Mouse (Mus musculus): ENCODE data around the gene Erbb4. TPM values are rescaled to one million over a fixed set of nuclear protein-coding genes. Genes with fewer than 3 reads are reported as not detected.

Gene Erbb4
- polyA plus RNA-seq, 1 experiment from 2014 or later: 0.56 TPM

DNA sequence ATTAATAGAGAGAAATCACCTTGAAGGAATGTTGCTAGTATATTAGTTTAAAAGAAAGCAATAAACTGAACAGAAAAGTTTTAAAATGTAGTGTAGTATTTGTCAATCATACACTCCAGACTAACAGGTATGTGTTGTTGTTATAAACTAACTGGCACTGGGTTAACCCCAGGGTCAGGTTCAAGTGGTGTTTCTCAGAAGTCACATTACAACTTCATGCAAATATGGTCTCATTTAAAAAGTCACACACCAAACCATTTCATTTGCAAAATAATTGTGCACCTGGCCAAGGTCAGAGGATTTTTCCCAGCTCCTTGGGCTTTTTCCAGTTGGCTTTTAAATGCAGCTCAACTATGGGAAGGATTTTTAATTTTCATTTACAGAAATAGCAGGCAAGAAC lies 173.1 kb downstream of the Erbb4 start:
- H3K4me3 ChIP-seq: no peak overlapping the region
- H3K4me2 ChIP-seq: no peak overlapping the region
- no peaks in the 10 kb centered on the region for H3K27me3 ChIP-seq
- no peaks in the 10 kb centered on the region for H3K9me3 ChIP-seq
- no peak for ATAC-seq (ENCODE audit: insufficient number of reproducible peaks, insufficient read depth, low FRiP score, low TSS enrichment, low read depth)
- no peak overlapping the region for H3K27ac ChIP-seq
- H3K9ac ChIP-seq: no peak overlapping the region
- no peaks in the 10 kb centered on the region for H3K4me1 ChIP-seq
- H3K36me3 ChIP-seq: no peaks in the 10 kb centered on the region

DNA sequence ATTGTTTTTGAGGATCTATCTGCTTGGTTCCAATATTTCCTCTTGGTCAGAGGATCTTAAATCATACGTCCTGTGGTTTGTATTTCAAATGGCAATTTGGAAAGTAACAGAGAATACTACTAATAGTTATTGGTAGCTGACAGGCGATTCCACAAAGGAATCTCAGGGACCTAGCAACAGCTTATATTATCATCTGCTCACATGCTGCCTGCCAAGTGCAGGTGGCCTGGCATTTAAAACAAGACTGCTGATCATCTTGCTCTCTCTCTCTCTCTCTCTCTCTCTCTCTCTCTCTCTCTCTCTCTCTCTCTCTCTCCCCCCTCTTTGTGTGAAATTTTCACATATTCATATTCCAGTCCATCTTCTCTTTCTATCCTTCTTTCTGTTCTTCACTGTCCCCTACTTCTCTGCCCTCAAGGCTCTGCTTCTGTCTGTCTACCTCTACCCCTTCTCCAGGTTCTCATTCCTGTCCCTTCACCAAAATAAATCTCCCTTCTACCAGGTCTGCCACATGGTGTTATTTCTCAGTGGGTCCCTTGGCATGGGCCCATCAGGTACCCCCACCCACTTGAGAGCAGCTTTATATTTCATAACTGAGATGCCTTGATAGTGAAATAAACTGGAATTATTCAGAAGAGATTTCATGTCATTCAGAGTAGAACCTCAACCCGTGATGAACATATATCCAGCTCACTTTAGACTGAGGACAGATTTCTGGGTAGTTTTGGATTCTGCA lies 174.4 kb downstream of the Erbb4 start:
- H3K36me3 ChIP-seq: no peaks in the 10 kb centered on the region
- no peak overlapping the region for H3K9ac ChIP-seq
- no peak for ATAC-seq (ENCODE audit: insufficient number of reproducible peaks, insufficient read depth, low FRiP score, low TSS enrichment, low read depth)
- no peak overlapping the region for H3K4me2 ChIP-seq
- H3K9me3 ChIP-seq: no peaks in the 10 kb centered on the region
- 81% methylated on average over 3 of the region's 3 CpGs for WGBS
- H3K4me1 ChIP-seq: no peaks in the 10 kb centered on the region
- H3K27me3 ChIP-seq: no peaks in the 10 kb centered on the region
- H3K27ac ChIP-seq: no peak overlapping the region
- no peak overlapping the region for H3K4me3 ChIP-seq

DNA sequence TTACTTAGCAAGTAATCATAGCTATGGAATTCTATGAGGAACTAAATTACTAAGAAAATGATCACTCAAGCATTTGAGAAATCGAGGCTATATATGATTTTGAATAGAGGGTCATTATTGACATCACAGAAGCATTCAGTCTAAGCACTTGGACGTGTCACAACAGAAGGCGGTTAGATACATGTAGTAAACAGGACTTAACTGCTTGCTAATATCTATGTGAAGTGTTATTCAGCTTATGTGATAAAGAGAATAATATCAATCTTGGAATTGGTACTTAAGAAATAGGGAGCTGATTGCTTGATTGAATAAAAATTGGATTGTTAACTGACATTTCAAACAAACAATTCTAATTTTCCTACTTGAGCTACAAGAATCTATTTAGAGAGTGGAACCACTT lies 190.0 kb downstream of the Erbb4 start:
- 82% methylated on average over 3 of the region's 3 CpGs for WGBS
- no peak for ATAC-seq (ENCODE audit: insufficient number of reproducible peaks, insufficient read depth, low FRiP score, low TSS enrichment, low read depth)

DNA sequence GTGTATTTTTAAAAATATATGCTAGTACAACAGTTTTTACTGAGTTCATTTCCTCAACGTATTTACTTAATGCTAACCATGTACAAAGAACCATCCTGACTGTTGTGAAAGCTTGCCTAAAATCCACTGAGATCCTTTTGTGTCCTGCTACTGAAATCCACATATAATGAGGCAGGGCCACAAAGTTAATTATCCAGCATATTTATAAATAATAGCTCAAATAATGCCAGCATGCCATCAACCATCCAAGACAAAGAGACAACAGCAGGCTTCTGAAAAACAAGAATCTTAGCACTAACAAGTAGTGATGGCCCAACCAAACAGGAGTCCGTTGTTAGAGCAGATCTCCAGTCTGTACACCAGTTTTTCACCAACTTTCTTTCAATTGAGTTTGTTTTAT lies 215.8 kb downstream of the Erbb4 start:
- H3K4me1 ChIP-seq: no peaks in the 10 kb centered on the region
- WGBS: 70% methylated on average over 2 of the region's 2 CpGs
- H3K27me3 ChIP-seq: no peaks in the 10 kb centered on the region
- no peak overlapping the region for H3K27ac ChIP-seq
- H3K9me3 ChIP-seq: no peaks in the 10 kb centered on the region
- ATAC-seq (ENCODE audit: insufficient number of reproducible peaks, insufficient read depth, low FRiP score, low TSS enrichment, low read depth): no peak
- H3K4me2 ChIP-seq: no peak overlapping the region
- no peak overlapping the region for H3K4me3 ChIP-seq
- no peak overlapping the region for H3K9ac ChIP-seq
- H3K36me3 ChIP-seq: no peaks in the 10 kb centered on the region

More for the DNA sequence above, 190.0 kb downstream of the Erbb4 start:
- no peaks in the 10 kb centered on the region for H3K4me1 ChIP-seq
- no peak overlapping the region for H3K9ac ChIP-seq
- H3K4me3 ChIP-seq: no peak overlapping the region
- H3K36me3 ChIP-seq: no peaks in the 10 kb centered on the region
- H3K27me3 ChIP-seq: no peaks in the 10 kb centered on the region
- no peak overlapping the region for H3K27ac ChIP-seq
- H3K4me2 ChIP-seq: no peak overlapping the region
- H3K9me3 ChIP-seq: no peaks in the 10 kb centered on the region

DNA sequence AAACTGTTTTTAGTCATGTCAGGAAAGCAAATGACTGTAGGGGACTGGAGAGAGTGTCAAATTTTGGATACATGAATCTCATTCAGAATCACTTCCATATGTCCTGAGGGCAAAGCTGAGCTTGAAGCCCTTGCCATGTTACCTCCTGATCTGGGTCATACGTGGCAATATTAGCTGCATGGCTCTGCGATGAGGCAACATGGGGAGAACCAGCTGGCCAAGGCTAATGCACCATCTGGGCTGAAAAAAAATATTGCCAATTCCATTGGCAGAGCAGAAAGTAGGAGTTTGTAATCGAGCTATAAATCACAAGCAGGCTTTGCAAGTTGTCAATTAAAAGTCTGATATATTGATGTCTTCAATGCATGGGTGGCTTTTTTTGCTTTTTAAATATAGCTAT lies 221.0 kb downstream of the Erbb4 start:
- WGBS: 40% methylated on average over 3 of the region's 3 CpGs
- H3K9me3 ChIP-seq: no peaks in the 10 kb centered on the region
- no peak overlapping the region for H3K27ac ChIP-seq
- no peak overlapping the region for H3K4me3 ChIP-seq
- no peak for ATAC-seq (ENCODE audit: insufficient number of reproducible peaks, insufficient read depth, low FRiP score, low TSS enrichment, low read depth)
- H3K9ac ChIP-seq: no peak overlapping the region
- H3K4me1 ChIP-seq: no peaks in the 10 kb centered on the region
- H3K27me3 ChIP-seq: no peaks in the 10 kb centered on the region
- H3K4me2 ChIP-seq: no peak overlapping the region
- H3K36me3 ChIP-seq: no peaks in the 10 kb centered on the region

DNA sequence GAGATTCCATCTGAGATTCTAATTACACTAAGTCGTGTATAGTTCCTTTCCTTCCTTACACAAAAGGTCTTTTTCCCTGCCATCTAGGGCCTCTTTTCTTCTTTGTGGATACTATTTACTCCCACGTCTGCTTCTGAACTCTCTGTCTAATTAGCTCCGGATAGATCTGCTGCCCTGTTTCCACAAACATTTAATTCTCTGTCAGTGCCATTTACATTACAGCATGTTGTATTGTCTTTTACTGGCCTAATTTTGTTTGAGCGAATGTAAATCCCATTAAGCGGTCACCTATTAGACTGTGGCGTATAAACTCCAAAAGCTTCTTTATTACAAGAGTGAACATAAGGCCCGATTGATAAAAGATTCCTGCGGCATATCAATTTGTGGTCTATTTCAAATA lies 232.9 kb downstream of the Erbb4 start:
- no peak overlapping the region for H3K4me3 ChIP-seq
- H3K4me2 ChIP-seq: no peak overlapping the region
- no peaks in the 10 kb centered on the region for H3K36me3 ChIP-seq
- 58% methylated on average over 8 of the region's 8 CpGs for WGBS
- H3K9me3 ChIP-seq: no peaks in the 10 kb centered on the region
- no peak for ATAC-seq (ENCODE audit: insufficient number of reproducible peaks, insufficient read depth, low FRiP score, low TSS enrichment, low read depth)
- no peaks in the 10 kb centered on the region for H3K4me1 ChIP-seq
- H3K27ac ChIP-seq: no peak overlapping the region
- no peak overlapping the region for H3K9ac ChIP-seq
- H3K27me3 ChIP-seq: no peaks in the 10 kb centered on the region

DNA sequence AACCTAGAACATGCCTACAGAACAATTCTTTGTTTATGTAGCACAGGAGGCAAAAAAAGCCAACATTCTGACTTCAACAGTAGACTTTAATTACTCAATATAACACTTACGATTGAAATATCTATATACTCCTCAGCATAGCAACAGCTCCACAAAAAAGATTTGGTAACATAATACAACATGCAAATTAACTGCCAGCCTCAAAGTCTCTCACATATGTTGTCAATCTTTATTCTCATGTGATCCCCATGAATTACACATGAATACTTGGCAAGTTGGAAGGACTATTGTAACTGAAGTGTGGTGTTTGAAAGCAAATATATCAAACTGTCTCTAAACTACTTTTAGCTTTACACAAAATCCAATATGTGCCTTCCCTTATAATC lies 234.2 kb downstream of the Erbb4 start:
- Histone ChIP-seq H3K9me3 (no peaks in the 10 kb centered on the region), H3K4me1 (no peaks in the 10 kb centered on the region), H3K9ac (no peak overlapping the region), H3K27ac (no peak overlapping the region), H3K27me3 (no peaks in the 10 kb centered on the region), H3K4me3 (no peak overlapping the region), H3K4me2 (no peak overlapping the region), H3K36me3 (no peaks in the 10 kb centered on the region)
- ATAC-seq (ENCODE audit: insufficient number of reproducible peaks, insufficient read depth, low FRiP score, low TSS enrichment, low read depth): no peak
- 31% methylated on average over 1 of the region's 1 CpGs for WGBS

DNA sequence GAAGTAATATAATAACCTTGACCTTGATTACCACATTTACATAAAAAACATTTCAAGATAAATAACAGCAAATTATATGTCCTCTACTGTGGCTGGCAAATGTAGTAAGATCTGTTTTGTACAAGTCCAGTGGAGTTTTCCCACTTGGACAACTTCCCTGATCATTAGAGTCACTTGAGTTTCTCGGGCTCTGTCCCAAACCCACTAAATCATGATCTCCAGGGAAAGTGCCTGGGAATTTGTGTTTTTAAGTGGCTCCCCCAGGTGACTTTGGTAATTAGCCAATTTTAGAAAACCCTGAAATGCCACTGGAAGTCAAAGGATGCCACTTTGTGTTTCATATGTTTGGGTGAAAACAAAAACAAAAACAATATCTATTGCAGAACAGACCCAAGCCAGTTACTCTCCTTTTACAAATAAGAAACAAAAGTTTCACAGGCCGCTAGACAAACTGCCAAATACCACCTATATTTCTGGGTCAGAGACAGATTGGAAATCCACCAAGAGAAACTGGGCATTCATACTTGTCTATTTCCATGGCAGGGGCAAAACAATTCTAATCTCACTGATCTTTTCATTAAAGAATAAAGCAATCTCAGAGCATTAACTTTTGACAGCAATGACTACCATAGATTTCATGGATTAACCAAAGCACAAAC lies 234.8 kb downstream of the Erbb4 start:
- no peak overlapping the region for H3K4me2 ChIP-seq
- H3K27ac ChIP-seq: no peak overlapping the region
- no peaks in the 10 kb centered on the region for H3K27me3 ChIP-seq
- no peak overlapping the region for H3K9ac ChIP-seq
- no peaks in the 10 kb centered on the region for H3K36me3 ChIP-seq
- no peak overlapping the region for H3K4me3 ChIP-seq
- ATAC-seq (ENCODE audit: insufficient number of reproducible peaks, insufficient read depth, low FRiP score, low TSS enrichment, low read depth): no peak
- H3K4me1 ChIP-seq: no peaks in the 10 kb centered on the region
- 63% methylated on average over 2 of the region's 2 CpGs for WGBS
- no peaks in the 10 kb centered on the region for H3K9me3 ChIP-seq

DNA sequence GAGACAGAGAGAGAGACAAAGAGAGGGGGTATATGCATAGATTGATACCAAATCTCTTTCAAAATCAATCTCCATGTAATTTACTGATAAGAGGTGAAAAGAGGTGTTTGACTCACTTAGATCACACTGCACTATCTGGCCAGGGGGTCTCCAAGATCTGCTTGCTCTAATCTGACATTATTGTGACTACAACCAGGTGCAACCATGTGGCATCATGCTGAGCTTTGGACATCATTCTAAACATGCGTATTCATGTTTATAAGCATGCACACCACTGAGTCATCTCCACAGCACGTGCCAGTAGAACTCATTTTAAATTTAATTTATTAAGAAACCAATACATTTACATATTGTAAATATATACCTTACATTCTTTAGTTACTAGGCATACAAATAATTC lies 247.5 kb downstream of the Erbb4 start:
- H3K4me3 ChIP-seq: no peak overlapping the region
- H3K27ac ChIP-seq: no peak overlapping the region
- H3K36me3 ChIP-seq: no peaks in the 10 kb centered on the region
- no peaks in the 10 kb centered on the region for H3K27me3 ChIP-seq
- no peaks in the 10 kb centered on the region for H3K9me3 ChIP-seq
- WGBS: 83% methylated on average over 2 of the region's 2 CpGs
- H3K4me2 ChIP-seq: no peak overlapping the region
- no peak overlapping the region for H3K9ac ChIP-seq
- H3K4me1 ChIP-seq: no peaks in the 10 kb centered on the region
- no peak for ATAC-seq (ENCODE audit: insufficient number of reproducible peaks, insufficient read depth, low FRiP score, low TSS enrichment, low read depth)

DNA sequence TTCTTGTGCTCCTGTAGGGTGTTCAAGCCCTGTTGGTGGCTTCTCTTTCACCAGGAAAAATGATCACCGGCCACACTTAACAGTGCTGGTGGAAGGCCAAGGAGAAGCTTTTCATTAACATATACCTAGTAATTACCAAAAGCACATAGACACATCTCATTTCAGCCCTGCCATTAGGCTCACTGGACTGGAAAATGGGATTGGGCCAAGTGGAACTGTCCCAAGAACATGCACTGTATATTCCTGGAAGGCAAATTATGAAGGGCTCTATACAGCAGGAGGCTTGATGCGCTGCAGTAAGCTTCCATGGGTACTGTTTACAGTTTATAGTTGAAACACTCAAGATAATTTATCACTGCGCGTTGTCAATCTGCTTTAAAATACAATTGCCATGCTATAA lies 248.4 kb downstream of the Erbb4 start:
- no peaks in the 10 kb centered on the region for H3K4me1 ChIP-seq
- H3K9ac ChIP-seq: no peak overlapping the region
- no peak overlapping the region for H3K4me2 ChIP-seq
- no peak for ATAC-seq (ENCODE audit: insufficient number of reproducible peaks, insufficient read depth, low FRiP score, low TSS enrichment, low read depth)
- H3K4me3 ChIP-seq: no peak overlapping the region
- no peak overlapping the region for H3K27ac ChIP-seq
- H3K36me3 ChIP-seq: no peaks in the 10 kb centered on the region
- no peaks in the 10 kb centered on the region for H3K27me3 ChIP-seq
- no peaks in the 10 kb centered on the region for H3K9me3 ChIP-seq
- WGBS: 86% methylated on average over 4 of the region's 4 CpGs

DNA sequence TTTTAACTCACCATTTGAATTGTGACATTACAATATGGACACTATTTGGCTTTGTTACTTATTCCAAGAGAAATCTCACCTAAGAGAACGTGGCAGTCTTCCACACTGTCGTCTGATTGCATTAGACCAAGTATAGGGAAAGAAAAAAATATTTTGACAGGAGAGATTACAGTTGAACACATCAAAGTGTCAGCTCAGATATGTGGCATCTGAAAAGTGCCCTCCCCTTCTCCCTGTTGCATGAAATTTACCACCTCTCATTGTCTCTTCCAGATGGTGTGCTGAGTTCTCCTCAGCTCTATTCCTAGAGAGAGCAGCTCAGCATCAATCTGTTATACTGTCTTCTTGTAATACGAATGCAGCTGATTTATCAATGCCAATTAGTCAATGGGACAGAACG lies 268.5 kb downstream of the Erbb4 start:
- ATAC-seq (ENCODE audit: insufficient number of reproducible peaks, insufficient read depth, low FRiP score, low TSS enrichment, low read depth): no peak
- Histone ChIP-seq H3K36me3 (no peaks in the 10 kb centered on the region), H3K27me3 (no peaks in the 10 kb centered on the region), H3K27ac (no peak overlapping the region), H3K4me2 (no peak overlapping the region), H3K4me1 (no peaks in the 10 kb centered on the region), H3K9ac (no peak overlapping the region), H3K9me3 (no peaks in the 10 kb centered on the region), H3K4me3 (no peak overlapping the region)
- WGBS: 74% methylated on average over 4 of the region's 4 CpGs

DNA sequence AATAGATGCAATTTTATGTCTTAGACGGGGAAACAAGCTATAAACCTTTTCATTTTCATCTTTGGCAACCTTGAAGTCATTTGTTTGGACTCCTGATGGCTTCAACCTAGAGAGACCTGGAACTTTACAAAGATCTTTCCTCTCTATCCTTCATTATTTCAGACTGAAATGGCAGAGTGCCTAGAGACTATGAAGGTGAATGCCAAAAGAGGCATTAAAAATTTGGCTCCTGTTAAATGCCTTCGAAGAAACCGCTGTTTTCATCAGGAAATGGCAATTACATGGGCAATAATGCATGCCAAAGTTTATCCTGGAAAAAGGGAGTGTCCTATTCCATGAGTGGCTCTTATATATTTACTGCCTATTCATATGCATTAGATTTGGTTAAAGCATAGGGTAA lies 273.2 kb downstream of the Erbb4 start:
- H3K36me3 ChIP-seq: no peaks in the 10 kb centered on the region
- H3K4me3 ChIP-seq: no peak overlapping the region
- H3K27me3 ChIP-seq: no peaks in the 10 kb centered on the region
- no peak overlapping the region for H3K9ac ChIP-seq
- H3K27ac ChIP-seq: no peak overlapping the region
- no peak overlapping the region for H3K4me2 ChIP-seq
- 62% methylated on average over 3 of the region's 3 CpGs for WGBS
- no peak for ATAC-seq (ENCODE audit: insufficient number of reproducible peaks, insufficient read depth, low FRiP score, low TSS enrichment, low read depth)
- H3K4me1 ChIP-seq: no peaks in the 10 kb centered on the region
- no peaks in the 10 kb centered on the region for H3K9me3 ChIP-seq
